Mouse (Mus musculus): Measurements from ENCODE around the gene Pacrg. TPM values are rescaled to one million over a fixed set of nuclear protein-coding genes. Genes with fewer than 3 reads are reported as not detected.

Pacrg gene
- polyA plus RNA-seq (2015; fragmentation: Nextera tagmentation; extraction: Ambion mirVana) = 0.56 and 0.57 TPM in 2 replicates

DNA sequence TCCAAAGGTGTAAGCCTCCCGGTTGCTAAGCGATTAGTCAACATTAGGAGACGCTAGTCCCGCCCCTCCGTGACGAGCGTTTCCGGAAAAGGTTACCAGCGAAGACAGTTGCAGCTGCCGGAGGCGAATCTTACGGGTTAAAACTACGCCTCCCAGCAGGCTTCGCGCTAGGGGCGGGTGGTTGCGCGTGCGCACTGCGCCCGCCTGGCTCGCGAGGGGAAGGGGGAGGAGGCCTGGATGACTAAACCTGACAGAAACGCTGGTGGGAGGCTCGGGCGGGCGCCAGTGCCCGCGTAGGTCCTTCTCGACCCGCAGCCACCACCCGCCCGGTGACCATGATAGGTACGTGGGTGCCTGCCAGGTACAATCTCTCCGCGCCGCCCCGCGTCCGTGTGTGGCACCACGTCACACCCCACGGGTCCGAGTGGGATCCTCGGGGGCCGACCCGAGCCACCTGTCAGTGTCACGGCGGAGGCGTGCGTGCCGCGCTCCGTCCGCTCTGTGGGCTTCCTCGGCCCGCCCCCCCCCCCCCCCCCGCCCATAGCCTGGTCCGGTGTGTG is at the start of gene Pacrg, which contains the start of gene Prkn:
TSS of gene Pacrg (minus strand) at position 164 of the 560 bp plus-strand sequence.
TSS of gene Prkn (plus strand) at position 237 of the 560 bp plus-strand sequence.
- H3K9me3 ChIP-seq (ENCODE audit: control insufficient read depth) = no peaks in the 10 kb centered on the region
- under 1% methylated on average over 46 of the region's 58 CpGs for WGBS
- ATAC-seq = peak; percentile 99
- H3K4me1 ChIP-seq (replicated peaks; ENCODE audit: control insufficient read depth, insufficient read depth, low read length) = 0 out of 2 replicates have a peak, but pooled peaks cover 3% of the 10 kb centered on the region
- no peaks in the 10 kb centered on the region for H3K27me3 ChIP-seq (replicated peaks; ENCODE audit: control insufficient read depth, insufficient read depth, low read length)
- H3K36me3 ChIP-seq (ENCODE audit: control insufficient read depth, insufficient read depth) = no peaks in the 10 kb centered on the region
- peak within 1 kb of the TSS; percentile 83 for H3K4me3 ChIP-seq (ENCODE audit: low read depth, low read length)
- H3K4me2 ChIP-seq (replicated peaks; ENCODE audit: low read depth) = peak within 1 kb of the TSS; percentile 90
- H3K9ac ChIP-seq (ENCODE audit: low read depth, low read length) = peak within 1 kb of the TSS; percentile 68
- no peak; the same call in 1 of the 2 replicates for TF ChIP-seq CTCF (IDR thresholded peaks at IDR 0.05; ENCODE audit: low read depth)
- H3K27ac ChIP-seq (ENCODE audit: low read depth, low read length) = peak within 1 kb of the TSS; percentile 1; the same call in 1 of the 2 replicates

DNA sequence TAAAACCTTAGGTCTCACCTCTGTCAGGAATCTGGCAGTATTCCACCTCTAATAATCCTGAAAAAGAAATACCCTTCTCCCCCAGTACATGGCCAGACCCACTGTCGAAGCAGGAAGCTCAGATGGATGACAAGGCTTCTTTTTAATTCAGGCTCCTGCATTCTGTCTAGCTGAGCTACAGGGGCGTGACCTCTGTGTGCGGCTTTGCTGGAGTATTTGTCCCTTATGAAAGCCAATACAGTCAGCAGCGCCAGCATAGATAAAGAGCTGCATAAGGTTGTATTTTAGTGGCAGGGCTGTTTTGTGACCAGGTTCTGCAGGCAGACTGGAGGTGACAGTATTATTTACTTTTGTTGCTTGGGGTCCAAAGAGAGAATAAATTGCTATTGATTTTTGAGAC is 47.8 kb upstream of the Pacrg start:
- WGBS = 28% methylated on average over 4 of the region's 4 CpGs
- H3K4me2 ChIP-seq (replicated peaks; ENCODE audit: low read depth) = no peak overlapping the region

DNA sequence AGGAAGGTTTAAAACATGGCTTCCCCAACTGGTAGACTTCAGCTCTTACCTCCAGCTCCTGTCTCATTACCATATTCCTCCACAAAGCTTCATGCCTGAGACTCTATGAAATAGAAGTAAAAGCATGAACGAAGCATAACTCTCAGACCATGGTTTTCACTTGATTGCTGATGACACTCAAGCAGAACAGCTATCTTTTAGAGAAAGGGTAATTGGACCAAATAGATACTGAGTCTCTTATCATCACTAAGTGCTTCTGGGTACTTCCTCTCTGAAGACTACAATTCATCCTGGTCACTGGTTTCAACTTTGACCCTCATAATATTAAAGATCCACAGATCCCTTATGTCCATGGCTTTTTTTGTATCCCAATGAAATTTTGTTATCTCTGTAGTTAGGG is 42.1 kb upstream of the Pacrg start:
- H3K36me3 ChIP-seq (ENCODE audit: control insufficient read depth, insufficient read depth) = no peaks in the 10 kb centered on the region
- no peak for ATAC-seq
- no peak overlapping the region for H3K4me3 ChIP-seq (ENCODE audit: low read depth, low read length)
- no peak for TF ChIP-seq CTCF (IDR thresholded peaks at IDR 0.05; ENCODE audit: low read depth)
- WGBS = 83% methylated on average over 1 of the region's 1 CpGs
- H3K27ac ChIP-seq (ENCODE audit: low read depth, low read length) = no peak overlapping the region
- no peak overlapping the region for H3K9ac ChIP-seq (ENCODE audit: low read depth, low read length)
- no peak overlapping the region for H3K4me2 ChIP-seq (replicated peaks; ENCODE audit: low read depth)
- H3K27me3 ChIP-seq (replicated peaks; ENCODE audit: control insufficient read depth, insufficient read depth, low read length) = no peaks in the 10 kb centered on the region
- H3K9me3 ChIP-seq (ENCODE audit: control insufficient read depth) = no peaks in the 10 kb centered on the region
- H3K4me1 ChIP-seq (replicated peaks; ENCODE audit: control insufficient read depth, insufficient read depth, low read length) = no peaks in the 10 kb centered on the region

More for the DNA sequence above, 47.8 kb upstream of the Pacrg start:
- Histone ChIP-seq H3K36me3 (ENCODE audit: control insufficient read depth, insufficient read depth) (no peaks in the 10 kb centered on the region), H3K27ac (ENCODE audit: low read depth, low read length) (no peak overlapping the region), H3K4me1 (replicated peaks; ENCODE audit: control insufficient read depth, insufficient read depth, low read length) (no peaks in the 10 kb centered on the region), H3K4me3 (ENCODE audit: low read depth, low read length) (no peak overlapping the region), H3K9ac (ENCODE audit: low read depth, low read length) (no peak overlapping the region), H3K9me3 (ENCODE audit: control insufficient read depth) (no peaks in the 10 kb centered on the region), H3K27me3 (replicated peaks; ENCODE audit: control insufficient read depth, insufficient read depth, low read length) (no peaks in the 10 kb centered on the region)
- no peak for TF ChIP-seq CTCF (IDR thresholded peaks at IDR 0.05; ENCODE audit: low read depth)
- no peak for ATAC-seq

DNA sequence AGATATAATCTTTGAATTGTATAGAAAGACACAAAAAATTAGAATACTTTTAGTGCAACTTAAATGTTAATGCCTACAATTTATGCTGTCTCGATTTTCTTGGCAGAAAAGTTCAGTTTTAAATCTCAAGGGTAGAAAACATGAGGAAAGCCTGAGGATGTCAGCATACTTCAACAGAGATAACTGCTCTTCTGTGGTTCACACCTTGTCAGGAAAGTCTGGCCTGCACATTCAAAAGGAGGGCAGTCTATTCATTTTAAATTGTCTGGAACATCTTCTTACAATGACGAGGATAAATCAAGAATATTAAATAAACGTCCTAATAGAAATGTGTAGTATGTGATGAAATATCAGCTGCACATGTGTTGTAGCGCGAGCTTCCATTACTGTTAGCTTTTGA is 38.9 kb upstream of the Pacrg start:
- ATAC-seq = no peak
- Histone ChIP-seq H3K27me3 (replicated peaks; ENCODE audit: control insufficient read depth, insufficient read depth, low read length) (no peaks in the 10 kb centered on the region), H3K4me2 (replicated peaks; ENCODE audit: low read depth) (no peak overlapping the region), H3K36me3 (ENCODE audit: control insufficient read depth, insufficient read depth) (no peaks in the 10 kb centered on the region), H3K9ac (ENCODE audit: low read depth, low read length) (no peak overlapping the region), H3K4me1 (replicated peaks; ENCODE audit: control insufficient read depth, insufficient read depth, low read length) (no peaks in the 10 kb centered on the region), H3K27ac (ENCODE audit: low read depth, low read length) (no peak overlapping the region), H3K9me3 (ENCODE audit: control insufficient read depth) (no peaks in the 10 kb centered on the region), H3K4me3 (ENCODE audit: low read depth, low read length) (no peak overlapping the region)
- no peak for TF ChIP-seq CTCF (IDR thresholded peaks at IDR 0.05; ENCODE audit: low read depth)
- 80% methylated on average over 5 of the region's 5 CpGs for WGBS

DNA sequence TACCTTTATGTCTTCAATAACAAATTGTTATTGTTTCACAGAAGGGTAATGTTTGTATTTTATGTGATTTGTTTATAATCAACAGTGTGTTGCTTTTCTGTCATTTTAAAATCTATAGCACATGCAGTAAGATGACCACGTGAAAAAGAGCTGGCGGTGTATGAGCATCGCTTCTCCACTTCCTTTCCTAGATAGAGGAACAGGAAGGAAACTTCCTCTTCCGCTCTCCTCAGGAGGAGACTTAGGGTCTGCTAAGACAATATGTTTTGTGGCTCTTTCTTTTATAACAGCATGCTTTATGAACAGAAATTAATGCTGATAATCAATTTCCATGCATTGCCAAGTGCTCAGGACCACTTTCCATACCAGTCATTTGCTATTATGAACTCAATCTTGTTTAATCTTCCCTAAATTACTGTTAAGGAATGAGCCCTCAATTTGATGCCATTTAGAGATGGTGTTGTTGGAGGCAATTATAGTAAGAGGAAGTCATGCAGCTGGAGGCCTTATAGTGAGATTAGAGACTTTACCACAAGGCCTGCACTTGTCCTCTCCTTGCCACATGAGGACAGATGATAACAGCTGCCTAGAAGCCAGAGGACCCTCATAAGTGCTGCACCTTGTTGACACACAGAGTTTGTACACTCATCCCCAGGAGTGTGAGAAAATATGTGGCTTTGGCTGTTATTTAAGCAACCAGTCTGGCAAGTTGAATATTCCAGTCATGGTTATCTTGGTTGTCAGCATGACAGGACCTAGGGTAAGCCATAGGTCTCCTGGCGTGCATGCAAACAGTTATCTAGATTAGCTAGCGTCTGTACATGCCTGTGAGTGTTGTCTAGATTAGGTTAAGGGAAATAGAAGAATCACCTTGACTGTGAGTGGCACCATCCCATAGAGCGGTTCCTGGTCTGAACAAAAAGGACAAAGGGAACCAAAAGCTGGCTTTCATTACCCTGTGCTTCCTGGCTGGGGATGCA is 34.4 kb upstream of the Pacrg start:
- no peaks in the 10 kb centered on the region for H3K27me3 ChIP-seq (replicated peaks; ENCODE audit: control insufficient read depth, insufficient read depth, low read length)
- H3K36me3 ChIP-seq (ENCODE audit: control insufficient read depth, insufficient read depth) = no peaks in the 10 kb centered on the region
- no peak overlapping the region for H3K4me3 ChIP-seq (ENCODE audit: low read depth, low read length)
- H3K9ac ChIP-seq (ENCODE audit: low read depth, low read length) = no peak overlapping the region
- no peaks in the 10 kb centered on the region for H3K9me3 ChIP-seq (ENCODE audit: control insufficient read depth)
- no peaks in the 10 kb centered on the region for H3K4me1 ChIP-seq (replicated peaks; ENCODE audit: control insufficient read depth, insufficient read depth, low read length)
- no peak for TF ChIP-seq CTCF (IDR thresholded peaks at IDR 0.05; ENCODE audit: low read depth)
- no peak overlapping the region for H3K4me2 ChIP-seq (replicated peaks; ENCODE audit: low read depth)
- no peak for ATAC-seq
- no peak overlapping the region for H3K27ac ChIP-seq (ENCODE audit: low read depth, low read length)
- 75% methylated on average over 7 of the region's 7 CpGs for WGBS

DNA sequence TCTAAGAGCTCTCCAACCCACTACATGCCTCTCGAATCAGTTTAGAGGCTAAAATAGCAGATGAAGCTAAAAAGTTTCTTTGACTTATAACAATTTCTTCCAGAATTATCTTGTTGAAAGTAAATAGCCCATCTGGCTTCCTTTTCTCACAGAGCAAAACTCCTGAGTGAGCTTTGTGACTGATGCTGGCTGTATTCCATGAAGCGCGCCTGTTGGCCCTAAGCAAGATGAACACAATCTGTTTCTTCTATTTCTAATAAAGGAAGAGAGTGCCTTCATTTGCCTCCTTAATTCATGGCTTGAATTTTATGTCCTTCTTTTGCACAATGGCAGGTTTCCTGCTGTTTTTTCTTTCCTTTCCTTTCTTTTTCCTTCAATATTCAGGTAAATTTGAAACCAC is 14.1 kb upstream of the Pacrg start:
- Histone ChIP-seq H3K9me3 (ENCODE audit: control insufficient read depth) (no peaks in the 10 kb centered on the region), H3K4me2 (replicated peaks; ENCODE audit: low read depth) (no peak overlapping the region), H3K9ac (ENCODE audit: low read depth, low read length) (no peak overlapping the region), H3K36me3 (ENCODE audit: control insufficient read depth, insufficient read depth) (no peaks in the 10 kb centered on the region), H3K4me3 (ENCODE audit: low read depth, low read length) (no peak overlapping the region), H3K27ac (ENCODE audit: low read depth, low read length) (no peak overlapping the region), H3K4me1 (replicated peaks; ENCODE audit: control insufficient read depth, insufficient read depth, low read length) (no peaks in the 10 kb centered on the region), H3K27me3 (replicated peaks; ENCODE audit: control insufficient read depth, insufficient read depth, low read length) (no peaks in the 10 kb centered on the region)
- 87% methylated on average over 3 of the region's 3 CpGs for WGBS
- no peak for TF ChIP-seq CTCF (IDR thresholded peaks at IDR 0.05; ENCODE audit: low read depth)
- no peak for ATAC-seq
